Mouse (Mus musculus) CH12.LX (cell line): ENCODE data around the gene Cip2a. TPM values are rescaled to one million over a fixed set of nuclear protein-coding genes. Genes with fewer than 3 reads are reported as not detected.
A peak's percentile ranks its signal among the peaks of the same experiment; 100 is the strongest.

Source experiments
- DNase-seq: peaks from one replicate; pipeline ENCODE4 v3.0.0-alpha.2; 2013; ENCODE audit errors: extremely low read depth
- H3K27ac ChIP-seq: 2 replicates; pipeline ENCODE4 v1.5.1; 2012; ENCODE audit warnings: low read depth, mild to moderate bottlenecking, control low read depth, moderate library complexity; ENCODE audit not compliant: insufficient read depth
- H3K27me3 ChIP-seq: replicated peaks from 2 replicates; pipeline ENCODE3; 2012; ENCODE audit warnings: inconsistent platforms
- H3K36me3 ChIP-seq, 2 experiments: replicated peaks in 1 of 2; 2 replicates each; pipeline versions ENCODE3 to v1.6.1; 2012; ENCODE audit warnings: inconsistent platforms in 1 of 2, low read length in 1 of 2, mild to moderate bottlenecking in 1 of 2, mixed read lengths in 1 of 2, moderate library complexity in 1 of 2; ENCODE audit not compliant: control insufficient read depth in 1 of 2, insufficient read depth in 1 of 2
- H3K4me1 ChIP-seq, 2 experiments: 2 replicates each; pipeline ENCODE4 v1.6.1; 2012; ENCODE audit warnings: inconsistent platforms in 1 of 2, moderate library complexity in 1 of 2; ENCODE audit not compliant: insufficient read depth in 2 of 2, control insufficient read depth in 1 of 2
- H3K4me2 ChIP-seq: 2 replicates; pipeline ENCODE4 v1.6.1; 2012; ENCODE audit warnings: low read depth, mild to moderate bottlenecking, control low read depth; ENCODE audit not compliant: poor library complexity, insufficient read depth, severe bottlenecking
- H3K4me3 ChIP-seq, 3 experiments: fragments of 150-350 bp in 1 of 3; sonication (generic) in 1 of 3; replicated peaks in 1 of 3; 2 replicates each; pipeline versions ENCODE3 to v1.5.1; 2011 to 2012; ENCODE audit warnings: low read depth in 2 of 3, low read length in 2 of 3, mild to moderate bottlenecking in 2 of 3, moderate library complexity in 2 of 3, control low read depth in 1 of 3, improper control_type of control experiment in 1 of 3, inconsistent platforms in 1 of 3, mixed read lengths in 1 of 3; ENCODE audit not compliant: poor library complexity in 1 of 3
- H3K79me2 ChIP-seq: replicated peaks from 2 replicates; pipeline ENCODE4 v1.6.1; 2012; ENCODE audit warnings: mild to moderate bottlenecking, moderate library complexity; ENCODE audit not compliant: control insufficient read depth, poor library complexity, insufficient read depth, severe bottlenecking; ENCODE audit errors: extremely low read depth
- H3K9ac ChIP-seq: 2 replicates; pipeline ENCODE4 v1.6.1; 2012; ENCODE audit warnings: low read depth, mild to moderate bottlenecking, control low read depth, moderate library complexity; ENCODE audit not compliant: insufficient read depth
- H3K9me3 ChIP-seq: replicated peaks from 2 replicates; pipeline ENCODE3; 2012; ENCODE audit warnings: low read length, inconsistent platforms, mixed read lengths
- BHLHE40 ChIP-seq: IDR thresholded peaks from 2 replicates; pipeline ENCODE4 v1.6.1; 2011; ENCODE audit warnings: mild to moderate bottlenecking, low read depth, low read length, improper control_type of control experiment
- CHD2 ChIP-seq: IDR thresholded peaks from 2 replicates; pipeline ENCODE4 v1.6.1; 2011; ENCODE audit warnings: low read length, improper control_type of control experiment
- CTCF ChIP-seq, 2 experiments: IDR thresholded peaks in 1 of 2; conservative IDR thresholded peaks in 1 of 2; 2 replicates each; pipeline ENCODE4 v1.5.1; 2011 to 2012; ENCODE audit warnings: low read depth in 2 of 2, low read length in 2 of 2, improper control_type of control experiment in 1 of 2, inconsistent platforms in 1 of 2, mild to moderate bottlenecking in 1 of 2, moderate library complexity in 1 of 2
- E2F4 ChIP-seq: IDR thresholded peaks from 2 replicates; pipeline ENCODE4 v1.6.1; 2011; ENCODE audit warnings: low read depth, low read length, improper control_type of control experiment; ENCODE audit not compliant: insufficient replicate concordance
- ELF1 ChIP-seq: IDR thresholded peaks from 2 replicates; pipeline ENCODE4 v1.6.1; 2014; ENCODE audit warnings: low read depth, mild to moderate bottlenecking, inconsistent platforms, low read length, improper control_type of control experiment
- EP300 ChIP-seq: IDR thresholded peaks from 2 replicates; pipeline ENCODE4 v1.6.1; 2011; ENCODE audit warnings: low read length, improper control_type of control experiment
- ETS1 ChIP-seq: conservative IDR thresholded peaks from 2 replicates; pipeline ENCODE4 v1.6.1; 2012; ENCODE audit warnings: low read depth, mild to moderate bottlenecking, inconsistent platforms, low read length, improper control_type of control experiment, moderate library complexity
- GABPA ChIP-seq: IDR thresholded peaks from 2 replicates; pipeline ENCODE4 v1.6.1; 2012; ENCODE audit warnings: low read depth, low read length, improper control_type of control experiment, inconsistent platforms; ENCODE audit not compliant: insufficient replicate concordance
- HCFC1 ChIP-seq: IDR thresholded peaks from 2 replicates; pipeline ENCODE4 v1.6.1; 2012; ENCODE audit warnings: low read depth, mild to moderate bottlenecking, inconsistent platforms, low read length, improper control_type of control experiment
- JUN ChIP-seq: IDR thresholded peaks from 2 replicates; pipeline ENCODE4 v1.6.1; 2011; ENCODE audit warnings: low read depth, mild to moderate bottlenecking, low read length, improper control_type of control experiment, moderate library complexity; ENCODE audit not compliant: insufficient read depth
- JUND ChIP-seq: conservative IDR thresholded peaks from 2 replicates; pipeline ENCODE4 v1.6.1; 2011; ENCODE audit warnings: low read depth, low read length, improper control_type of control experiment
- KAT2A ChIP-seq: IDR thresholded peaks from 2 replicates; pipeline ENCODE4 v1.6.1; 2012; ENCODE audit warnings: low read length, improper control_type of control experiment, inconsistent platforms; ENCODE audit not compliant: insufficient replicate concordance
- MAFK ChIP-seq: IDR thresholded peaks from 2 replicates; pipeline ENCODE4 v1.6.1; 2011; ENCODE audit warnings: low read length, improper control_type of control experiment; ENCODE audit not compliant: insufficient replicate concordance
- MAX ChIP-seq: IDR thresholded peaks from 2 replicates; pipeline ENCODE4 v1.6.1; 2011; ENCODE audit warnings: low read length, improper control_type of control experiment
- MAZ ChIP-seq: IDR thresholded peaks from 2 replicates; pipeline ENCODE4 v1.6.1; 2012; ENCODE audit warnings: low read depth, mild to moderate bottlenecking, inconsistent platforms, low read length, improper control_type of control experiment, moderate library complexity
- MEF2A ChIP-seq: IDR thresholded peaks from 2 replicates; pipeline ENCODE4 v1.6.1; 2014; ENCODE audit warnings: low read depth, mild to moderate bottlenecking, inconsistent platforms, low read length, improper control_type of control experiment, borderline replicate concordance
- POLR2A ChIP-seq: IDR thresholded peaks from 2 replicates; pipeline ENCODE4 v1.6.1; 2011; ENCODE audit warnings: low read depth, mild to moderate bottlenecking, improper control_type of control experiment, low read length
- POLR2AphosphoS2 ChIP-seq: IDR thresholded peaks from 2 replicates; pipeline ENCODE4 v1.6.1; 2011; ENCODE audit warnings: low read depth, low read length, improper control_type of control experiment
- RAD21 ChIP-seq: IDR thresholded peaks from 2 replicates; pipeline ENCODE4 v1.6.1; 2011; ENCODE audit warnings: low read depth, mild to moderate bottlenecking, low read length, improper control_type of control experiment, moderate library complexity
- SIN3A ChIP-seq: IDR thresholded peaks from 2 replicates; pipeline ENCODE4 v1.6.1; 2012; ENCODE audit warnings: low read length, improper control_type of control experiment, inconsistent platforms
- SMC3 ChIP-seq: IDR thresholded peaks from 2 replicates; pipeline ENCODE4 v1.6.1; 2011; ENCODE audit warnings: low read depth, low read length, improper control_type of control experiment
- TBP ChIP-seq: conservative IDR thresholded peaks from 2 replicates; pipeline ENCODE4 v1.6.1; 2011; ENCODE audit warnings: low read depth, low read length, improper control_type of control experiment
- UBTF ChIP-seq: IDR thresholded peaks from 2 replicates; pipeline ENCODE4 v1.6.1; 2012; ENCODE audit warnings: low read depth, mild to moderate bottlenecking, inconsistent platforms, low read length, improper control_type of control experiment, moderate library complexity
- USF1 ChIP-seq: IDR thresholded peaks from 2 replicates; pipeline ENCODE4 v1.6.1; 2014; ENCODE audit warnings: low read depth, mild to moderate bottlenecking, inconsistent platforms, low read length, improper control_type of control experiment
- ZC3H11A ChIP-seq: IDR thresholded peaks from 2 replicates; pipeline ENCODE4 v1.6.1; 2012; ENCODE audit warnings: low read depth, mild to moderate bottlenecking, inconsistent platforms, low read length, improper control_type of control experiment
- ZKSCAN1 ChIP-seq: IDR thresholded peaks from 2 replicates; pipeline ENCODE4 v1.6.1; 2012; ENCODE audit warnings: low read depth, inconsistent platforms, low read length, improper control_type of control experiment, borderline replicate concordance
- ZMIZ1 ChIP-seq: IDR thresholded peaks from 2 replicates; pipeline ENCODE4 v1.6.1; 2012; ENCODE audit warnings: low read depth, mild to moderate bottlenecking, inconsistent platforms, low read length, improper control_type of control experiment
- dilution Hi-C: fragments of 300-500 bp; cut with MboI; formaldehyde crosslinking; loops from 2 replicates; pipeline ENCODE4 v1.14.3; 2020; ENCODE audit warnings: low sequenced_read_pairs; ENCODE audit not compliant: extremely low pct_unique_long_range_greater_than_20kb, extremely low pct_ligation_motif_present
- in situ Hi-C: fragments of 300-500 bp; cut with MboI; formaldehyde crosslinking; loops from 3 replicates; pipeline ENCODE4 v1.14.3; 2019; ENCODE audit warnings: low sequenced_read_pairs, low pct_ligation_motif_present, low pct_unique_long_range_greater_than_20kb, mixed read lengths
- polyA plus RNA-seq: library from polyadenylated mRNA; unstranded; fragments of >175 nt; gene quantifications from 2 replicates; pipeline ENCODE4 v1.2.1, GENCODE M21; 2012; ENCODE audit warnings: low read depth; ENCODE audit not compliant: insufficient read length
- total RNA-seq, 2 experiments: library from RNA; depleted of rRNA; stranded (reverse); fragments of 300-350 nt in 1 of 2; fragments of >200 nt in 1 of 2; gene quantifications; 2 replicates each; pipeline ENCODE4 v1.2.3; 2012 to 2014

Gene Cip2a
- total and polyA plus RNA-seq, 3 experiments, result 26.0 to 86.0 (median 82.5) TPM

DNA sequence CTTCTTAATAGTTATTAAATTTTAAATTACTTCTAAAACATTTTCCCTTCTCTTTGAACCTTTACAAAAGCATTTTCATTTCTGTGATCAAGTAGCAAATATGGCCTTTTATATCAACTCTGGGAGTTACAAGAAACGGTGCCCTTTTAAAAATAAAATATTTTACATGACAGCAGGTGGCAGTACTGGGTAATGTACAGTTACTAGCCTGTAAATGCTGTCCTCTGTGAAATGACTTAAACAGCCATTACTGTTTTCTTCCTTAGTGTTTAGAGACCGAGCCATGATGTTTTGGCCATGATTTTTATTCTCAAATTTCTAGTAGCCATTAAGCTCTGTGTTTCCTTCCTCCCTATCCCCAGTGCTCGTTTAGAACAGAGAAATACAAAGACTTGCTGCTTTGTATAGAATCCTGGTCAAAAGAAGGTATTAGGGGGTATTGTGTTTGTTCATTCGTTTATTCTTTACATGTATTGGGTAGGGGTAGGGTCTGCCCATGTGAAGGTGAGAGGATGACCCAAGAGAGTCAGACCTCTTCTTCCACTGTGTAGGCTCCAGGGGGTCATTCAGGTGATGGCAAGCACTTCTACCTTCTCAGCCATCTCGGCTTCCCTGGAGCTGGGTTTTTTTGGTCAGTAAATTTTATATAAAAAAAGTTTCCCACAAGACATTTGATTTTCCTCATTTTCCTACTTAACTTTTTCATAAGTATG lies 22.8 kb downstream of the Cip2a start:
- H3K27ac ChIP-seq, result no peak overlapping the region
- H3K4me1 ChIP-seq, result no peaks in the 10 kb centered on the region
- H3K9ac ChIP-seq, result no peak overlapping the region
- no peak for DNase-seq
- H3K36me3 ChIP-seq, result peaks cover 29 to 68% of the 10 kb centered on the region in 2 experiments
- dilution Hi-C loops, result no loop called here
- H3K4me2 ChIP-seq, result no peak overlapping the region
- H3K9me3 ChIP-seq, result no peaks in the 10 kb centered on the region
- TF ChIP-seq MAX, result no peak
- TF ChIP-seq SIN3A, result no peak
- TF ChIP-seq ZMIZ1, result no peak
- no peak for TF ChIP-seq MAZ
- no peak for TF ChIP-seq USF1
- no peak for TF ChIP-seq TBP
- no peak for TF ChIP-seq POLR2A
- TF ChIP-seq MAFK, result no peak
- TF ChIP-seq ZC3H11A, result 0 out of 2 replicates have a peak, but pooled peaks have one; percentile 2
- no peak for TF ChIP-seq GABPA
- peak; percentile 53 for TF ChIP-seq SMC3
- TF ChIP-seq UBTF, result no peak
- no peak for TF ChIP-seq JUN
- peak; percentile 55 for TF ChIP-seq RAD21
- no peak for TF ChIP-seq POLR2AphosphoS2
- TF ChIP-seq MEF2A, result no peak
- no peak for TF ChIP-seq ELF1
- no peak for TF ChIP-seq ETS1
- no peak for TF ChIP-seq EP300
- TF ChIP-seq E2F4, result no peak
- TF ChIP-seq ZKSCAN1, result no peak
- peak in 1 of 2 experiments; percentile 69; a peak in 2 of 4 replicates for TF ChIP-seq CTCF (conservative IDR thresholded peaks at IDR 0.05 in 1 of 2, IDR thresholded peaks at IDR 0.05 in 1 of 2; ENCODE audit: low read depth in 2 of 2, low read length in 2 of 2)
- no peak for TF ChIP-seq KAT2A
- TF ChIP-seq BHLHE40, result no peak
- no peak for TF ChIP-seq HCFC1
- TF ChIP-seq CHD2, result no peak
- TF ChIP-seq JUND, result no peak
- no peaks in the 10 kb centered on the region for H3K27me3 ChIP-seq
- in situ Hi-C loops, result no loop called here
- H3K79me2 ChIP-seq, result no peaks in the 10 kb centered on the region
- no peak overlapping the region for H3K4me3 ChIP-seq
